16 mouse cellular contexts compared by ENCODE assay signal in genomic region chr16:38131041-38131440, GRCm38 (mm10). TPM values are rescaled to one million over a fixed set of nuclear protein-coding genes. Genes with fewer than 3 reads are reported as not detected.
A peak's percentile ranks its signal among the peaks of the same experiment; 100 is the strongest.
DNase-seq lines count a peak whose midpoint lies in the region; ATAC-seq and TF ChIP-seq lines count a peak whose summit lies in the region.
"Had no signal": no experiment of that assay in that cellular context is flagged by ENCODE, and none has a peak within 500 bp of the region (broad histone marks: within the 10 kb centered on the region; RNA-seq: fewer than 3 reads in every experiment).

No protein-coding gene starts in this region.

- H3K4me1 ChIP-seq in heart, embryonic 14.5 days (ENCODE audit: control insufficient read depth in 2 of 2, insufficient read depth in 2 of 2, low read length in 2 of 2), result peaks cover 11 to 62% of the 10 kb centered on the region in 2 experiments
- H3K4me1 ChIP-seq in liver, postnatal 0 days (ENCODE audit: insufficient read depth), result peaks cover 11% of the 10 kb centered on the region
- H3K4me1 ChIP-seq in liver, embryonic 11.5 days (replicated peaks; ENCODE audit: control insufficient read depth, insufficient read depth, low read length), result peaks cover 24% of the 10 kb centered on the region

- H3K4me3 ChIP-seq in heart, embryonic 14.5 days (ENCODE audit: control insufficient read depth in 1 of 2, insufficient read depth in 1 of 2, low read depth in 1 of 2, low read length in 2 of 2), result no peak overlapping the region
- H3K4me3 ChIP-seq in liver, postnatal 0 days (ENCODE audit: low read depth, low read length), result no peak overlapping the region
- no peak overlapping the region for H3K4me3 ChIP-seq in liver, embryonic 11.5 days (ENCODE audit: low read depth, low read length)
- H3K4me3 ChIP-seq: forebrain, embryonic 15.5 days; hindbrain, embryonic 13.5 days; myocyte had no signal

- no peaks in the 10 kb centered on the region for H3K36me3 ChIP-seq in heart, embryonic 14.5 days (ENCODE audit: control insufficient read depth, insufficient read depth, low read length)
- no peaks in the 10 kb centered on the region for H3K36me3 ChIP-seq in liver, postnatal 0 days (replicated peaks; ENCODE audit: insufficient read depth, low read length)
- peaks cover 4% of the 10 kb centered on the region; the same call in 1 of the 2 replicates for H3K36me3 ChIP-seq in liver, embryonic 11.5 days (ENCODE audit: control insufficient read depth, insufficient read depth, low read length)
- H3K36me3 ChIP-seq: forebrain, embryonic 15.5 days; hindbrain, embryonic 13.5 days had no signal

- intact Hi-C loops in heart, postnatal 25 days (cut with DNase I), result no loop called here

- H3K9me3 ChIP-seq in heart, embryonic 14.5 days (ENCODE audit: control insufficient read depth, low read length), result no peaks in the 10 kb centered on the region
- H3K9me3 ChIP-seq in liver, postnatal 0 days (ENCODE audit: low read length), result no peaks in the 10 kb centered on the region
- no peaks in the 10 kb centered on the region for H3K9me3 ChIP-seq in liver, embryonic 11.5 days (ENCODE audit: control insufficient read depth, low read length)
- H3K9me3 ChIP-seq: forebrain, embryonic 15.5 days; hindbrain, embryonic 13.5 days had no signal

- H3K27ac ChIP-seq in heart, embryonic 14.5 days (replicated peaks in 1 of 2; ENCODE audit: control insufficient read depth in 1 of 2, insufficient read depth in 1 of 2, low read depth in 2 of 2, low read length in 2 of 2), result peak overlapping the region in 1 of 2 experiments; percentile 77; a peak in 3 of 4 replicates
- H3K27ac ChIP-seq in liver, postnatal 0 days (ENCODE audit: low read depth), result peak overlapping the region; percentile 55
- no peak overlapping the region for H3K27ac ChIP-seq in liver, embryonic 11.5 days (ENCODE audit: low read depth, low read length)
- H3K27ac ChIP-seq: forebrain, embryonic 15.5 days had no signal

- DNase-seq in heart, postnatal 25 days (ENCODE audit: low spot score), result no peak
- DNase-seq in liver, postnatal 0 days, result no peak
- DNase-seq in liver, embryonic 11.5 days (ENCODE audit: low spot score), result no peak
- DNase-seq in left cerebral cortex, adult 9 months (ENCODE audit: low spot score in 2 of 2), result no peak
- DNase-seq in layer of hippocampus, adult 9-11 months, result no peak
- DNase-seq: adrenal gland, adult 8-10 months; cerebellum, adult 9-10 months; kidney, postnatal 14 days; layer of hippocampus, postnatal 36 days had no signal

- no peak for TF ChIP-seq EP300 in liver, postnatal 0 days (IDR thresholded peaks at IDR 0.05; ENCODE audit: low read depth)

- H3K4me2 ChIP-seq in heart, embryonic 14.5 days (ENCODE audit: low read length), result peak overlapping the region; percentile 48; the same call in 1 of the 2 replicates
- no peak overlapping the region for H3K4me2 ChIP-seq in liver, postnatal 0 days (ENCODE audit: low read depth, low read length)
- H3K4me2 ChIP-seq in liver, embryonic 11.5 days, result no peak overlapping the region; the same call in 1 of the 2 replicates
- H3K4me2 ChIP-seq: forebrain, embryonic 15.5 days; midbrain, embryonic 11.5 days had no signal

- peak overlapping the region; percentile 44; the same call in 1 of the 2 replicates for H3K9ac ChIP-seq in heart, embryonic 14.5 days (ENCODE audit: low read length)
- no peak overlapping the region for H3K9ac ChIP-seq in liver, postnatal 0 days (replicated peaks)
- H3K9ac ChIP-seq in liver, embryonic 11.5 days (ENCODE audit: low read depth, low read length), result no peak overlapping the region
- H3K9ac ChIP-seq: forebrain, embryonic 15.5 days; hindbrain, embryonic 13.5 days had no signal

- 78% methylated on average over 3 of the region's 3 CpGs for WGBS in heart, embryonic 14.5 days
- WGBS in liver, postnatal 0 days (ENCODE audit: insufficient replicate concordance), result 42% methylated on average over 3 of the region's 3 CpGs
- 61% methylated on average over 3 of the region's 3 CpGs for WGBS in liver, embryonic 11.5 days

- no peak for TF ChIP-seq CTCF in liver, postnatal 0 days (IDR thresholded peaks at IDR 0.05; ENCODE audit: low read depth)

- no peak for ATAC-seq in heart, embryonic 14.5 days (ENCODE audit: insufficient number of reproducible peaks, insufficient read depth, low FRiP score, low read depth)
- no peak for ATAC-seq in liver, postnatal 0 days
- no peak for ATAC-seq in liver, embryonic 11.5 days (replicated peaks; ENCODE audit: low FRiP score)
- peak; percentile 28 for ATAC-seq in CD4-positive, CD25-positive, alpha-beta regulatory T cell, adult 4 months
- ATAC-seq in inflammation-experienced regulatory T-cells, adult 6 months, result peak; percentile 37
- ATAC-seq: forebrain, embryonic 15.5 days had no signal

- no peaks in the 10 kb centered on the region for H3K27me3 ChIP-seq in heart, embryonic 14.5 days (ENCODE audit: control insufficient read depth, insufficient read depth, low read length)
- H3K27me3 ChIP-seq in liver, postnatal 0 days (ENCODE audit: insufficient read depth, low read length), result no peaks in the 10 kb centered on the region
- no peaks in the 10 kb centered on the region for H3K27me3 ChIP-seq in liver, embryonic 11.5 days (replicated peaks; ENCODE audit: control insufficient read depth, insufficient read depth, low read length)
- H3K27me3 ChIP-seq: forebrain, embryonic 15.5 days; hindbrain, embryonic 13.5 days had no signal

RNA-seq across cellular contexts. Expression of gene Gsk3b, which starts 42.2 kb away (rescaled TPM):
- polyA plus RNA-seq in heart, embryonic 14.5 days (2014; fragmentation: Nextera tagmentation; extraction: Ambion mirVana), result 44.1 and 49.9 TPM in 2 replicates
- 10 to 100 TPM; 52.7 to 55.2 TPM for total RNA-seq in heart, postnatal 25 days (2021)
- polyA plus RNA-seq in liver, postnatal 0 days (2015; fragmentation: Nextera tagmentation; extraction: Ambion mirVana), result 9.9 and 10.8 TPM in 2 replicates
- polyA plus RNA-seq in liver, embryonic 11.5 days (2014; fragmentation: Nextera tagmentation; extraction: Ambion mirVana), result 28.2 and 29.6 TPM in 2 replicates
- polyA plus RNA-seq in CD4-positive, CD25-positive, alpha-beta regulatory T cell, adult 4 months (2017; shearing (Covaris generic)), result 10 to 100 TPM; 53.4 to 61.7 TPM
- polyA plus RNA-seq in inflammation-experienced regulatory T-cells, adult 6 months (2017; shearing (Covaris generic)), result 10 to 100 TPM; 50.3 to 61.0 (median 56.8) TPM

Comparison
In these comparisons a context has a peak if more than half of its experiments do, and no peak if none do; other contexts are left out.
1. ATAC-seq: peak in CD4-positive, CD25-positive, alpha-beta regulatory T cell, adult 4 months (single experiment) and inflammation-experienced regulatory T-cells, adult 6 months (single experiment); none in heart, embryonic 14.5 days (single experiment), liver, postnatal 0 days (single experiment) and liver, embryonic 11.5 days (single experiment).